Mouse (Mus musculus): ENCODE measurements at regions not wholly inside any gene's neighbourhood (a gene's known extent, or its start where the extent isn't known, plus 50 kb on each side); places are given as distances from the start of the nearest gene placed in this dataset.

DNA sequence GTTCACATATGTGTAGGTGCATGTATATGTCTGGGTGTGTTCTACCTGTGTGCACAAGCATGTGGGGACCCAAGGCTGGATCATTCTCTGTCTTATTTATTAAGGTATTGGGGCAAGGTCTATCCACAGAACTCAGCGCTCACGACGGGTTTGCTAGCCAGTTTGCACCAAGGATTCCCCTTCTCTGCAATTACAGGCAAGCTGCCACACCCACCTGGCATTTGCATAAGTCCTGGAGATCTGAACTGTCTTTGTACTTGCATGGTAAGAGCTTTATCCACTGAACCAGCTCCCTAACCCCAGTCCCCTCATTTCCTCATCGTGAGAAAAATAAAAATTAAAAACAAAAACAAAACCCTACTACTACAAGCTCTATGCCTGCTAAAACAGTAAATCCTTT lies 71.6 kb downstream of the Lao1 start:
- Histone ChIP-seq H3K4me1 (replicated peaks; ENCODE audit: low read depth, low read length) (peaks cover 62% of the 10 kb centered on the region), H3K36me3 (ENCODE audit: insufficient read depth, low read length) (no peaks in the 10 kb centered on the region), H3K9me3 (ENCODE audit: low read length) (no peaks in the 10 kb centered on the region), H3K4me3 (replicated peaks; ENCODE audit: low read length) (no peak overlapping the region), H3K27me3 (ENCODE audit: insufficient read depth, low read length) (0 out of 2 replicates have a peak, but pooled peaks cover 2% of the 10 kb centered on the region)
- TF ChIP-seq CTCF (conservative IDR thresholded peaks at IDR 0.05; ENCODE audit: low read length) = no peak
- no peak for TF ChIP-seq NANOG (IDR thresholded peaks at IDR 0.05; ENCODE audit: borderline replicate concordance, low read length)
- no peak for TF ChIP-seq POU5F1 (IDR thresholded peaks at IDR 0.05; ENCODE audit: borderline replicate concordance, low read length)

DNA sequence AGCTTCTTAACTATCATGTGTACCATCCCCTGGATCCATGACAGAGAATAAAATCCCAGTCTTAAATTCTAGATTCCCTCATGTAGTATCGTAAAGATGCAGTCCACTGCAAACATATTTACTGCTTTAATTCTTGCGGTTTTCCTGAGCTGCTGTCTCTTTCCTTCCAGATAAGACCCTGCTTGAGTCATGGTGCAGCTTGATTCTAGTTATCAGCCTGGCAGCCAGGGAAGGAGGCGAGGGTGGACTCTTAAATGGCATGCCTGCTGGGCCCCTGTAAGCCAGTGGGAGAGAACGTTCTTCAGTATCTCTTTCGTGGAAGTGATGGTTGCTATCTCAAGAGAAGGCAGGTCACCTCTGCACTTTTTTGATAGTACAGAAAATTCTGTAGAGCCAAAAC lies 71.9 kb upstream of the Slc2a1 start:
- Histone ChIP-seq H3K9me3 (ENCODE audit: low read length) (no peaks in the 10 kb centered on the region), H3K4me1 (replicated peaks; ENCODE audit: low read depth, low read length) (peaks cover 55% of the 10 kb centered on the region), H3K4me3 (replicated peaks; ENCODE audit: low read length) (no peak overlapping the region), H3K27me3 (ENCODE audit: insufficient read depth, low read length) (no peaks in the 10 kb centered on the region), H3K36me3 (ENCODE audit: insufficient read depth, low read length) (0 out of 2 replicates have a peak, but pooled peaks cover 4% of the 10 kb centered on the region)
- TF ChIP-seq CTCF (conservative IDR thresholded peaks at IDR 0.05; ENCODE audit: low read length) = no peak
- no peak for TF ChIP-seq NANOG (IDR thresholded peaks at IDR 0.05; ENCODE audit: borderline replicate concordance, low read length)
- no peak for TF ChIP-seq POU5F1 (IDR thresholded peaks at IDR 0.05; ENCODE audit: borderline replicate concordance, low read length)

DNA sequence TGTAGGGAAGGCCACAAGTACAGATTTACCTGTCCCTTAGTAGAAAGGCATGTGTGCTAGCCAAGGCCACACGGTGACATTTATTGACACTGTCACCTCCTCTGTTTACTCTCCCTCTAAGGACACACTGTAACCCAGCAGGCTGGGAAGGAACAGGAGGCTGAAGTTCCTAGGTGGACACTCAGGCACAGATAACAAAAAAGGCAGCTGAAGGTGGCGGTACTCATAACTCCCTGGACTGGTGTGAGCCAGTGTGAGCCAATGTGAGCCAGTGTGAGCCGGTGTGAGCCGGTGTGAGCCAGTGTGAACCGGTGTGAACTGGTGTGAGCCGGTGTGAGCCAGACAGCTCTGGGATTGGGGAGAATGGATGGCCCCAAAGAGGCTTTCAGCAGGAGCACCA lies 68.5 kb upstream of the Slc2a1 start:
- H3K4me3 ChIP-seq (replicated peaks; ENCODE audit: low read length) = no peak overlapping the region
- peaks cover 63% of the 10 kb centered on the region for H3K4me1 ChIP-seq (replicated peaks; ENCODE audit: low read depth, low read length)
- H3K27me3 ChIP-seq (ENCODE audit: insufficient read depth, low read length) = no peaks in the 10 kb centered on the region
- no peaks in the 10 kb centered on the region for H3K9me3 ChIP-seq (ENCODE audit: low read length)
- H3K36me3 ChIP-seq (ENCODE audit: insufficient read depth, low read length) = peaks cover 4% of the 10 kb centered on the region; the same call in 1 of the 2 replicates
- no peak for TF ChIP-seq CTCF (conservative IDR thresholded peaks at IDR 0.05; ENCODE audit: low read length)
- TF ChIP-seq NANOG (IDR thresholded peaks at IDR 0.05; ENCODE audit: borderline replicate concordance, low read length) = no peak
- no peak for TF ChIP-seq POU5F1 (IDR thresholded peaks at IDR 0.05; ENCODE audit: borderline replicate concordance, low read length)

DNA sequence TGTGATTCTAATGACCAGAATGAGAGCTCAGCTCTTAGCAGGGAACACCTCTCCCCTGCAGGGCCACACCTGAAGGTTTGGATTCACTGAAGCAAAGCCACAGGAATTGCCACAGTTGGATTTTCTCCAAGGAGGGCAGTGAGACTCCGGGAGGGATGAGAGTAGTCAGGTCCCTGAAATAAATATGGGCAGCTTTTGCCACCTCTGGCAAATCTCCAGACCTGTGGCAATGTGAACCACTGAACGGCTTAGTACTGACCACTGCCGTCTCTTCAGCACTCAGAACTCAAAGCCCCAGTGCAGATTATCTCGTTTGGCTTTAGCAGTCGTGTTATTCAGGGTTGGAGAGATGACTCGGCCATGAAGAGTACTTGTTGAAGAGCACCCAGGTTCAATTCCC lies 66.9 kb upstream of the Slc2a1 start:
- H3K9me3 ChIP-seq (ENCODE audit: low read length) = no peaks in the 10 kb centered on the region
- no peak overlapping the region for H3K4me3 ChIP-seq (replicated peaks; ENCODE audit: low read length)
- H3K4me1 ChIP-seq (replicated peaks; ENCODE audit: low read depth, low read length) = peaks cover 76% of the 10 kb centered on the region
- TF ChIP-seq NANOG (IDR thresholded peaks at IDR 0.05; ENCODE audit: borderline replicate concordance, low read length) (no peak), POU5F1 (IDR thresholded peaks at IDR 0.05; ENCODE audit: borderline replicate concordance, low read length) (no peak), CTCF (conservative IDR thresholded peaks at IDR 0.05; ENCODE audit: low read length) (no peak)
- H3K36me3 ChIP-seq (ENCODE audit: insufficient read depth, low read length) = peaks cover 11% of the 10 kb centered on the region; the same call in 1 of the 2 replicates
- H3K27me3 ChIP-seq (ENCODE audit: insufficient read depth, low read length) = no peaks in the 10 kb centered on the region

GRCm38 (mm10) chr4:119044005-119044677 lies 64.4 kb upstream of the Slc2a1 start:
- TF ChIP-seq CTCF (conservative IDR thresholded peaks at IDR 0.05; ENCODE audit: low read length) (no peak), NANOG (IDR thresholded peaks at IDR 0.05; ENCODE audit: borderline replicate concordance, low read length) (no peak)
- Histone ChIP-seq H3K27me3 (ENCODE audit: insufficient read depth, low read length) (no peaks in the 10 kb centered on the region), H3K4me3 (replicated peaks; ENCODE audit: low read length) (peak overlapping the region; percentile 63), H3K36me3 (ENCODE audit: insufficient read depth, low read length) (peaks cover 11% of the 10 kb centered on the region; the same call in 1 of the 2 replicates), H3K4me1 (replicated peaks; ENCODE audit: low read depth, low read length) (peaks cover 80% of the 10 kb centered on the region), H3K9me3 (ENCODE audit: low read length) (no peaks in the 10 kb centered on the region)

- TF ChIP-seq CTCF (conservative IDR thresholded peaks at IDR 0.05; ENCODE audit: low read length) = no peak
- TF ChIP-seq POU5F1 (IDR thresholded peaks at IDR 0.05; ENCODE audit: borderline replicate concordance, low read length) = no peak
- TF ChIP-seq NANOG (IDR thresholded peaks at IDR 0.05; ENCODE audit: borderline replicate concordance, low read length) = no peak
- Histone ChIP-seq H3K4me1 (replicated peaks; ENCODE audit: low read depth, low read length) (peaks cover 81% of the 10 kb centered on the region), H3K4me3 (replicated peaks; ENCODE audit: low read length) (peak overlapping the region; percentile 63; the same call in 1 of the 2 replicates), H3K36me3 (ENCODE audit: insufficient read depth, low read length) (peaks cover 11% of the 10 kb centered on the region; the same call in 1 of the 2 replicates), H3K27me3 (ENCODE audit: insufficient read depth, low read length) (no peaks in the 10 kb centered on the region), H3K9me3 (ENCODE audit: low read length) (no peaks in the 10 kb centered on the region)
Observed at GRCm38 (mm10) chr4:119044836-119045235, 63.7 kb upstream of the Slc2a1 start.

GRCm38 (mm10) chr4:119050867-119051353 lies 57.6 kb upstream of the Slc2a1 start:
- no peak for TF ChIP-seq CTCF (conservative IDR thresholded peaks at IDR 0.05; ENCODE audit: low read length)
- no peak for TF ChIP-seq NANOG (IDR thresholded peaks at IDR 0.05; ENCODE audit: borderline replicate concordance, low read length)
- TF ChIP-seq POU5F1 (IDR thresholded peaks at IDR 0.05; ENCODE audit: borderline replicate concordance, low read length) = no peak
- H3K27me3 ChIP-seq (ENCODE audit: insufficient read depth, low read length) = no peaks in the 10 kb centered on the region
- peak overlapping the region; percentile 14; the same call in 1 of the 2 replicates for H3K4me3 ChIP-seq (replicated peaks; ENCODE audit: low read length)
- no peaks in the 10 kb centered on the region for H3K9me3 ChIP-seq (ENCODE audit: low read length)
- H3K36me3 ChIP-seq (ENCODE audit: insufficient read depth, low read length) = peaks cover 13% of the 10 kb centered on the region
- peaks cover 64% of the 10 kb centered on the region for H3K4me1 ChIP-seq (replicated peaks; ENCODE audit: low read depth, low read length)

DNA sequence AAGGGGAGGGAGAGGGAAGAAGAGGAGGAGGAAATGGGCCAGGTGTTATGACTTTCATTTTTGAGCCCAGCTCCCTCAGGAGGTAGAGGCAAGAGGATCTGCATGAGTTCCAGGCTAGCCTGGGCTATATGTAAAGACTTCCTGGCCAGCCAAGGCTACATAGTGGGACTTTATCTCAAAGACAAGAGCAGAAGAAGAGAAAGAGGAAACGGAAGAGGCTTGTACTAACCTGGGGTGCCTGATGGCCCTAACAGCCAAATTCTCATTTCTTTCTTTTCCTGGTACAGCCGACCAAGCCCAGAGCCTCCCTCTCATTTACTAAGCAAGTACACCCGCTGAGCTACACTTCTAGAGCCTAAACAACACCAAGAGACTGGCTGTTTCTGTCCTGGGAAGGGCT lies 56.0 kb upstream of the Slc2a1 start:
- no peaks in the 10 kb centered on the region for H3K27me3 ChIP-seq (ENCODE audit: insufficient read depth, low read length)
- H3K9me3 ChIP-seq (ENCODE audit: low read length) = no peaks in the 10 kb centered on the region
- TF ChIP-seq CTCF (conservative IDR thresholded peaks at IDR 0.05; ENCODE audit: low read length) = no peak
- no peak for TF ChIP-seq POU5F1 (IDR thresholded peaks at IDR 0.05; ENCODE audit: borderline replicate concordance, low read length)
- no peak for TF ChIP-seq NANOG (IDR thresholded peaks at IDR 0.05; ENCODE audit: borderline replicate concordance, low read length)
- H3K4me1 ChIP-seq (replicated peaks; ENCODE audit: low read depth, low read length) = peaks cover 64% of the 10 kb centered on the region
- H3K36me3 ChIP-seq (ENCODE audit: insufficient read depth, low read length) = peaks cover 25% of the 10 kb centered on the region
- no peak overlapping the region for H3K4me3 ChIP-seq (replicated peaks; ENCODE audit: low read length)
